In the genomic region with DNA sequence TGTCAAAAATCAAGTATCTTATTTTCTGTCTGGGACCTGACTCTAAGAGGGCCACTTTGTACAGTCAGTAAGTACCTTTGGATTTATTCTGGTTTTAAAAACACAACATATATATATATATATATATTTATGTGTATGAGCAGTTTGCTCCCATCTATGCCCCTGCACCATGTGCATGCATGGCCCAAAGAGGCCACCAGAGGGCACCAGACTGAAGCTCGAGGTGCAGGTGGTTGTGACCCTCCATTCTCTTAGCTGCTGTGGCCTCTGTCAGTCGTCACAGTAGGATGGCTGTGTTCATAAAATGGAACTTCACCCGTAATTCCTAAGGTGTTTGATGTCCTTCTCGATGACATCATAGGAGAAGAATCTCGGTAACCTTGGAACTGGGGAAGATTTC, we compare ENCODE assay signal across 9 mouse cellular contexts. TPM values are rescaled to one million over a fixed set of nuclear protein-coding genes. Genes with fewer than 3 reads are reported as not detected.
DNase-seq lines count a peak whose midpoint lies in the region; ATAC-seq lines count a peak whose summit lies in the region.
"Had no signal": no experiment of that assay in that cellular context is flagged by ENCODE, and none has a peak within 500 bp of the region (broad histone marks: within the 10 kb centered on the region; RNA-seq: fewer than 3 reads in every experiment).

No protein-coding gene starts in this region.

- H3K9ac ChIP-seq in hindbrain, embryonic 11.5 days (ENCODE audit: low read depth, low read length), result no peak overlapping the region
- H3K9ac ChIP-seq in hindbrain, embryonic 12.5 days, result no peak overlapping the region
- no peak overlapping the region for H3K9ac ChIP-seq in heart, embryonic 16.5 days (ENCODE audit: low read length)
- H3K9ac ChIP-seq: embryonic facial prominence, embryonic 12.5 days had no signal

- DNase-seq in hindbrain, embryonic 11.5 days (ENCODE audit: low spot score), result peak; percentile 86
- peak; percentile 84 for DNase-seq in adrenal gland, adult 2 months
- peak; percentile 52 for DNase-seq in embryo, embryonic 11.5 days (ENCODE audit: low read depth, low spot score)
- peak; percentile 68 to 78 for DNase-seq in layer of hippocampus, postnatal 10 days (ENCODE audit: low spot score in 2 of 2)
- DNase-seq in mesoderm, embryonic 11.5 days (ENCODE audit: low read depth, low spot score), result peak; percentile 78
- DNase-seq in spleen, postnatal 36 days (ENCODE audit: low spot score in 2 of 2), result peak; percentile 67 to 76

- H3K36me3 ChIP-seq in hindbrain, embryonic 11.5 days (ENCODE audit: control insufficient read depth, insufficient read depth, low read length), result no peaks in the 10 kb centered on the region
- peaks cover 10% of the 10 kb centered on the region for H3K36me3 ChIP-seq in hindbrain, embryonic 12.5 days
- H3K36me3 ChIP-seq in heart, embryonic 16.5 days (ENCODE audit: control insufficient read depth, insufficient read depth), result no peaks in the 10 kb centered on the region

- no peak overlapping the region for H3K27ac ChIP-seq in hindbrain, embryonic 11.5 days (ENCODE audit: low read depth, low read length)
- H3K27ac ChIP-seq in hindbrain, embryonic 12.5 days, result no peak overlapping the region
- no peak overlapping the region for H3K27ac ChIP-seq in heart, embryonic 16.5 days (ENCODE audit: low read length)
- H3K27ac ChIP-seq: embryonic facial prominence, embryonic 12.5 days had no signal

- peak; percentile 75 for ATAC-seq in hindbrain, embryonic 11.5 days (ENCODE audit: low FRiP score)
- no peak for ATAC-seq in hindbrain, embryonic 12.5 days (ENCODE audit: low FRiP score)
- peak; percentile 69 for ATAC-seq in heart, embryonic 16.5 days (replicated peaks; ENCODE audit: extremely low read depth, insufficient read depth, low FRiP score)

- 20% methylated on average over 5 of the region's 5 CpGs for WGBS in hindbrain, embryonic 11.5 days
- 15% methylated on average over 5 of the region's 5 CpGs for WGBS in hindbrain, embryonic 12.5 days
- 17% methylated on average over 5 of the region's 5 CpGs for WGBS in heart, embryonic 16.5 days

- no peaks in the 10 kb centered on the region for H3K4me1 ChIP-seq in hindbrain, embryonic 11.5 days (replicated peaks; ENCODE audit: control insufficient read depth, insufficient read depth, low read length)
- H3K4me1 ChIP-seq in hindbrain, embryonic 12.5 days, result no peaks in the 10 kb centered on the region
- no peaks in the 10 kb centered on the region for H3K4me1 ChIP-seq in heart, embryonic 16.5 days (ENCODE audit: control insufficient read depth, insufficient read depth, low read length)
- H3K4me1 ChIP-seq: embryonic facial prominence, embryonic 12.5 days had no signal

- no peak overlapping the region for H3K4me2 ChIP-seq in hindbrain, embryonic 11.5 days (replicated peaks; ENCODE audit: low read depth, low read length)
- H3K4me2 ChIP-seq in hindbrain, embryonic 12.5 days (replicated peaks), result no peak overlapping the region
- H3K4me2 ChIP-seq in heart, embryonic 16.5 days (ENCODE audit: low read depth, low read length), result no peak overlapping the region
- H3K4me2 ChIP-seq: embryonic facial prominence, embryonic 12.5 days had no signal

- no peak overlapping the region for H3K4me3 ChIP-seq in hindbrain, embryonic 11.5 days (ENCODE audit: low read depth, low read length)
- H3K4me3 ChIP-seq in hindbrain, embryonic 12.5 days, result no peak overlapping the region
- H3K4me3 ChIP-seq in heart, embryonic 16.5 days (ENCODE audit: low read length), result no peak overlapping the region
- H3K4me3 ChIP-seq: embryonic facial prominence, embryonic 12.5 days had no signal

- H3K27me3 ChIP-seq in hindbrain, embryonic 11.5 days (ENCODE audit: control insufficient read depth, insufficient read depth, low read length), result no peaks in the 10 kb centered on the region
- no peaks in the 10 kb centered on the region for H3K27me3 ChIP-seq in hindbrain, embryonic 12.5 days
- H3K27me3 ChIP-seq in heart, embryonic 16.5 days (ENCODE audit: control insufficient read depth, insufficient read depth, low read length), result no peaks in the 10 kb centered on the region
- H3K27me3 ChIP-seq: embryonic facial prominence, embryonic 12.5 days had no signal

- H3K9me3 ChIP-seq in hindbrain, embryonic 11.5 days (ENCODE audit: control insufficient read depth, low read length), result no peaks in the 10 kb centered on the region
- no peaks in the 10 kb centered on the region for H3K9me3 ChIP-seq in hindbrain, embryonic 12.5 days (replicated peaks)
- H3K9me3 ChIP-seq in heart, embryonic 16.5 days (replicated peaks; ENCODE audit: control insufficient read depth, low read length), result no peaks in the 10 kb centered on the region
- H3K9me3 ChIP-seq: embryonic facial prominence, embryonic 12.5 days had no signal

RNA-seq across cellular contexts. Expression of a gene that starts 16.9 kb away (rescaled TPM):
- 22.0 and 29.3 TPM in 2 replicates for polyA plus RNA-seq in hindbrain, embryonic 11.5 days (2014; fragmentation: Nextera tagmentation; extraction: Ambion mirVana)
- polyA plus RNA-seq in hindbrain, embryonic 12.5 days (2016; fragmentation: Nextera tagmentation; extraction: Ambion mirVana), result 46.1 and 51.2 TPM in 2 replicates
- 100 to 1,000 TPM; 145 TPM for total RNA-seq in adrenal gland, adult 2 months (2021)
- polyA plus RNA-seq in adrenal gland, adult 2 months (2012; rRNA removed), result 165 and 168 TPM in 2 replicates
- polyA plus RNA-seq in heart, embryonic 16.5 days (2015; fragmentation: Nextera tagmentation; extraction: Ambion mirVana), result 34.0 and 34.1 TPM in 2 replicates
- total RNA-seq in layer of hippocampus, postnatal 10 days (2021), result 10 to 100 TPM; 74.0 to 76.4 TPM

RNA-seq across cellular contexts. Expression of a gene that starts 59.9 kb away (rescaled TPM):
- 21.9 and 22.4 TPM in 2 replicates for polyA plus RNA-seq in hindbrain, embryonic 11.5 days (2014; fragmentation: Nextera tagmentation; extraction: Ambion mirVana)
- 21.1 and 22.2 TPM in 2 replicates for polyA plus RNA-seq in hindbrain, embryonic 12.5 days (2016; fragmentation: Nextera tagmentation; extraction: Ambion mirVana)
- total RNA-seq in adrenal gland, adult 2 months (2021), result 10 to 100 TPM in 1 of 2 experiments, 1 to 10 TPM in 1; 4.9 to 11.5 TPM
- polyA plus RNA-seq in adrenal gland, adult 2 months (2012; rRNA removed), result 6.6 and 8.7 TPM in 2 replicates
- polyA plus RNA-seq in heart, embryonic 16.5 days (2015; fragmentation: Nextera tagmentation; extraction: Ambion mirVana), result 9.4 and 9.6 TPM in 2 replicates
- total RNA-seq in layer of hippocampus, postnatal 10 days (2021), result 10 to 100 TPM; 20.5 to 21.3 TPM
